Mouse (Mus musculus) midbrain, embryonic 13.5 days (tissue): ENCODE data around the gene Il25. TPM values are rescaled to one million over a fixed set of nuclear protein-coding genes. Genes with fewer than 3 reads are reported as not detected.
"Not testable (repeated sequence)": the region's sequence is repeated elsewhere in the genome, so short reads cannot be mapped to it uniquely, and the experiment has no call there.

Source experiments
- ATAC-seq: fragments of 200-750 bp; cut with Nextera tagmentation; 2 replicates; pipeline ENCODE4 v1.8.0; 2017; ENCODE audit warnings: mild to moderate bottlenecking, moderate TSS enrichment, moderate library complexity
- H3K27ac ChIP-seq: fragments of 300-500 bp; sonication (generic); 2 replicates; pipeline ENCODE4 v1.5.1; 2015; ENCODE audit warnings: inconsistent platforms, mild to moderate bottlenecking, moderate library complexity
- H3K27me3 ChIP-seq: fragments of 300-500 bp; sonication (generic); 2 replicates; pipeline ENCODE4 v1.6.1; 2015; ENCODE audit warnings: mild to moderate bottlenecking, inconsistent platforms
- H3K36me3 ChIP-seq: fragments of 300-500 bp; sonication (generic); 2 replicates; pipeline ENCODE4 v1.6.1; 2015; ENCODE audit warnings: mild to moderate bottlenecking, inconsistent platforms
- H3K4me1 ChIP-seq: fragments of 300-500 bp; sonication (generic); replicated peaks from 2 replicates; pipeline ENCODE4 v1.6.1; 2015; ENCODE audit warnings: inconsistent platforms
- H3K4me2 ChIP-seq: fragments of 300-500 bp; sonication (generic); replicated peaks from 2 replicates; pipeline ENCODE4 v1.6.1; 2015; ENCODE audit warnings: moderate library complexity, mild to moderate bottlenecking, inconsistent platforms
- H3K4me3 ChIP-seq: fragments of 300-500 bp; sonication (generic); replicated peaks from 2 replicates; pipeline ENCODE4 v1.5.1; 2015; ENCODE audit warnings: mild to moderate bottlenecking, inconsistent platforms
- H3K9ac ChIP-seq: fragments of 300-500 bp; sonication (generic); replicated peaks from 2 replicates; pipeline ENCODE4 v1.6.1; 2015; ENCODE audit warnings: mild to moderate bottlenecking, inconsistent platforms
- H3K9me3 ChIP-seq: fragments of 300-500 bp; sonication (generic); 2 replicates; pipeline ENCODE4 v1.6.1; 2016; ENCODE audit warnings: mild to moderate bottlenecking, inconsistent platforms
- WGBS: fragments of 180-500 bp; shearing (Covaris S2); methylation state at CpG from one replicate; pipeline ENCODE4 v1.1.7; 2015; 5-methylcytosine and 5-hydroxymethylcytosine counted together
- polyA plus RNA-seq: library from polyadenylated mRNA; unstranded; fragments of >200 nt; fragmentation: Nextera tagmentation; extraction: Ambion mirVana; gene quantifications from 2 replicates; pipeline ENCODE4 v1.2.1, GENCODE M21; 2015

Gene Il25
- polyA plus RNA-seq, 1 experiment from 2014 or later, result 0.15 TPM

DNA sequence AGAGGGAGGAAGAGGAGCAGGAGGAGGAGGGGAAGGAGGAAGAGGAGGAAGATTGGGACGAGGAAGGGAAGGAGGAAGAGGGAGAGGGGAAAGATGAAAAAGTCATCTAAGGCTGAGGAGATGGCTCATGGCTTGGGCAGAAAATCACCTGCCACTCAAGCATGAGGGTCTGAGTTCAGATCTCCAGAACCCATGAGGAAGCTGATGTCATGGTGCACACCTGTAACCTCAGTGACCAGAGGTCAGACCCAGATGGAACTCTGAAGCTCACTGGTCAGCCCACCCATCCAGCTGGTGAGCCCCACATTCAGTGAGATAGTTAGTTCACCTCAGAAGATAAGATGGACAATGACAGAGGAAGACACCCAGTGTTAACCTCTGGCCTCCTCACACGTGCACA lies 12.4 kb downstream of the Il25 start:
- Histone ChIP-seq H3K9ac (no peak overlapping the region), H3K36me3 (no peaks in the 10 kb centered on the region), H3K4me1 (no peaks in the 10 kb centered on the region), H3K27ac (no peak overlapping the region), H3K9me3 (no peaks in the 10 kb centered on the region), H3K4me3 (no peak overlapping the region), H3K27me3 (no peaks in the 10 kb centered on the region), H3K4me2 (no peak overlapping the region)
- 70% methylated on average over 2 of the region's 2 CpGs for WGBS
- ATAC-seq, result no peak

DNA sequence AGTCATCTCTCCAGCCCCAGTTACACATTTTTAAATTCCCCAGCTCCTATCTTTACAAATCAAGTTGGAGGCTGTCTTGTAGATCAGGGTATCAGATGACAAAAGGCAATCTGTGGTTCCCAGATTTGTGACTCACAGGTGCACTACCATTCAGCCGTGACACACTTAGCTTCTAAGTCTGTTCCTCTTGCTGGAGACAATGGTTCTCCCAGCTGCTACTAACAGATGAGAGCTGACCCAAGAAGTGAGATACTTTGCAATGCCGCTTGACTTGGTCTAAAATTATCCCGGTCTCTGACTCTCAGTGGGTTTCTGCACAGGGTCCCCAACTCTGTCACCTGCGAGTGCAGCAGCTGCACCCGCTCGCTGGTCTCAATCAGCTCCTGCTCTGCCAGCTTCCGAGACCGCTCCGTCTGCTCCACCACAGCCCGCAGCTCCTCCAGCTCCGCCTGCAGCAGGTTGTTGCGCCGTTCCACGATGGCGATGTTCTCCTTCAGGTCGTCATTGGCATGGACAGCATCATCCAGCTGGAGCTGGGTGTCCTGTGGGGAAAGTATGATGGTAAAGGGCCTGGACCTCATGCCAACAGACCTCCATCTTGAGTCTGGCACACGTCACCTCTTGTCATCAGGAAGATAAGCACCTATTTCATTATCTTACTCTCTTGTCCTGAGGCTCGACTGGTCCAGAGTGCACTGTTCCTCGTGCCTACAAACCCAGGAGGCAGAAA lies 13.6 kb downstream of the Il25 start:
- Histone ChIP-seq H3K9ac (no peak overlapping the region), H3K9me3 (no peaks in the 10 kb centered on the region), H3K4me3 (no peak overlapping the region), H3K27me3 (no peaks in the 10 kb centered on the region), H3K4me2 (no peak overlapping the region), H3K4me1 (no peaks in the 10 kb centered on the region), H3K27ac (no peak overlapping the region), H3K36me3 (no peaks in the 10 kb centered on the region)
- ATAC-seq, result no peak
- 88% methylated on average over 19 of the region's 19 CpGs for WGBS

DNA sequence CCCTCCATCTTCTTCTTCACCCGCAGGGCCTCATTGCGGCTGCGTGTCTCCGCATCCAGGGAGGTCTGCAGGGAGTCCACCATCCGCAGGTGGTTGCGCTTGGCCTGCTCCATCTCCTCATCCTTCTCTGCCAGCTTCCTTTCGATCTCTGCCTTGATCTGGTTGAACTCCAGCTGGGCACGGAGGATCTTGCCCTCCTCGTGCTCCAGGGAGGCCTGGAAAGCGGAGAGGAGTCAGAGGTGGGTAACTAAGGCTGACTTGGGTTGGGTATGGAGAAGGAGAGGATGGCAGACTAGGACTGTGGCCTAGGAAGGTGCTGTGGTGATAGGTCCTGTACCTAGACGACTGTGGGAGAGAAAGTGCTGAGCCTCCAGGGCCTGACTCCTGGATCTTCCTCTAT lies 14.5 kb downstream of the Il25 start:
- not testable (repeated sequence) for H3K27ac ChIP-seq, H3K36me3 ChIP-seq, ATAC-seq, H3K9me3 ChIP-seq, H3K4me1 ChIP-seq, H3K27me3 ChIP-seq, H3K9ac ChIP-seq, H3K4me2 ChIP-seq, H3K4me3 ChIP-seq
- 89% methylated on average over 11 of the region's 11 CpGs for WGBS

DNA sequence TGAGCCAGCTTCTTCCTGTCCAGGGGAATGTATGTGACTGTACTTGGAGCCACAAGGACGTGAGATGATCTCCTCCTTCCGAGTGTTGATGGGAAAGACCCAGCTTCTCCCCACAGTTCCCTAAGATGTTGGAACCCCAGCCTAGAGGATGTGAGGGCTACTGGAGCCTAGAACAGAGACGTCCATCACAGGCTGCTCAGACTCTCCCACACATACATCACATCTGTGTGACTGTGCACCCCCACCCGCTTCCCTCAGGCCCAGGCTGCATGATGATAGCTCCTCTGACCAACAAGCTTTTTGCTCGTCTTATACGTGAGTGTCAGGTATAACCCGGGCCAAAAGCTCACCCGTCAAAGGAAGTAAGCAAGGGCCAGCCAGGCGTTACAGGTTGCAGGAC lies 16.3 kb downstream of the Il25 start:
- 88% methylated on average over 9 of the region's 9 CpGs for WGBS
- no peak overlapping the region for H3K9ac ChIP-seq
- H3K4me3 ChIP-seq, result no peak overlapping the region
- no peaks in the 10 kb centered on the region for H3K36me3 ChIP-seq
- H3K4me2 ChIP-seq, result no peak overlapping the region
- no peaks in the 10 kb centered on the region for H3K9me3 ChIP-seq
- ATAC-seq, result no peak
- H3K27ac ChIP-seq, result no peak overlapping the region
- H3K4me1 ChIP-seq, result no peaks in the 10 kb centered on the region
- no peaks in the 10 kb centered on the region for H3K27me3 ChIP-seq

DNA sequence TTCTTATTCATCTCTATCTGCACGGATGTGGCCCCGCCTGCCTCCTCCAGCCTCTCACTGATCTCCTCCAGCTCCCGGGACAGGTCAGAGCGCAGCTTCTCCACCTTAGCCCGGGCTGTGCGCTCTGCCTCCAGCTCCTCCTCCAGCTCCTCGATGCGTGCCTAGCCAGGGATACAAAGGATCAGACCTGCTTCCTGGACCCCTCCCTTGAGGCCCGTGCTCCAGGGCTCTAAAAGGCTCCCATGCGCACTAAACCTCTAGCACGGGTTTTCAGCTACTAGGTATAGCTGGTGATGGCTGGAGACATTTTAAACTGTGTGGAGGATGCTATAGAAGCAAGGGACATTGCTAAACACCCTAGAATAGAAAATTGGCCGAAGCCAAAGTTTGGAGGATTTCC lies 18.0 kb downstream of the Il25 start:
- 66% methylated on average over 12 of the region's 12 CpGs for WGBS
- no peaks in the 10 kb centered on the region for H3K27me3 ChIP-seq
- ATAC-seq, result no peak
- H3K4me2 ChIP-seq, result no peak overlapping the region
- no peaks in the 10 kb centered on the region for H3K36me3 ChIP-seq
- H3K27ac ChIP-seq, result no peak overlapping the region
- no peak overlapping the region for H3K4me3 ChIP-seq
- no peak overlapping the region for H3K9ac ChIP-seq
- no peaks in the 10 kb centered on the region for H3K4me1 ChIP-seq
- no peaks in the 10 kb centered on the region for H3K9me3 ChIP-seq

DNA sequence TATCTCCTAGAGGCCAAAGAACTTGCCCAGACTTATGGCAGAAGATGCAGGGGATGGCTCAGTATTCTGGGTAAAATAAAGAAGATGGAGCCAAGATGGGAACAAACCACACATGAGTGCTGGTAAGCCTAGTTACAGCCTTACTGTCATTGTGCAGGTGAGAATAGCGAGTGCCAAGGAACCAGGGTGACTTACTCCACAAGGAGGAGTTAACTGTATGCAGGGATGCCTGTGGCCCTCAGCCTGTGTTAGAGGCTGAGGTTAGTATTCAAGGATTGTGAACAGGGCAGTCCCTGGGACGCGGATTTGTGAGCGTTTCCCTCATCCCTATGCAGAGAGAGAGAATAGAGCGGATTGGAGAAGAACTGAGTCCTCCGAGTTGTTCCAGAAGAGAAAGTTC lies 19.1 kb downstream of the Il25 start:
- no peak overlapping the region for H3K9ac ChIP-seq
- no peak overlapping the region for H3K4me2 ChIP-seq
- H3K36me3 ChIP-seq, result no peaks in the 10 kb centered on the region
- no peak overlapping the region for H3K27ac ChIP-seq
- no peaks in the 10 kb centered on the region for H3K27me3 ChIP-seq
- H3K9me3 ChIP-seq, result no peaks in the 10 kb centered on the region
- H3K4me3 ChIP-seq, result no peak overlapping the region
- no peaks in the 10 kb centered on the region for H3K4me1 ChIP-seq
- 89% methylated on average over 6 of the region's 6 CpGs for WGBS
- no peak for ATAC-seq

DNA sequence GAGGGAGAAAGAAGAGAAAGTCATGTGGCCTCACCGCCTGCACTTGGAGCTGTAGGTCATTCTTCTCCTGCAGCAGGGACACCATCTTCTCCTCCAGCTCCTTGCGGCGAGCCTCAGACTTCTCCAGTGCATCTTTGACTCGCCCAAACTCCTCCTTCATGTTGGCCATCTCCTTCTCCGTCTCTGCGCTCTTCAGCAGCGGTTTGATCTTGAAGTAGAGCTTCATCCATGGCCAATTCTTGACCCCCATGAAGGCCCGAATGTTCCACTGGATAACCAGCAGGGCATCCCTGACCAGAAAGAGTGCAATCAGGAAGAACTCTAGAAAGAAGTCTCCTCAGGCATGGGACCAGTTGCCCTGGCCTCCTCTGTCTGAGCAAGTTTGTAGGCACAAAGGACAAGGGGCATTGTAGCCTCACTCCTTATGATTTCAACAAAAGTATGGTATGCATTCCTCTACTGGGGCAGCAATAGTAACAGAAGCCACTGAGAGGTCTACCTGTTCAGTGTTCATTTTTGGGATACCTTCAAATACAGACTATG lies 21.2 kb downstream of the Il25 start:
- H3K27me3 ChIP-seq, result no peaks in the 10 kb centered on the region
- H3K4me3 ChIP-seq, result no peak overlapping the region
- no peaks in the 10 kb centered on the region for H3K4me1 ChIP-seq
- H3K9ac ChIP-seq, result no peak overlapping the region
- H3K4me2 ChIP-seq, result no peak overlapping the region
- no peaks in the 10 kb centered on the region for H3K9me3 ChIP-seq
- no peak for ATAC-seq
- 91% methylated on average over 8 of the region's 8 CpGs for WGBS
- H3K27ac ChIP-seq, result no peak overlapping the region
- no peaks in the 10 kb centered on the region for H3K36me3 ChIP-seq

DNA sequence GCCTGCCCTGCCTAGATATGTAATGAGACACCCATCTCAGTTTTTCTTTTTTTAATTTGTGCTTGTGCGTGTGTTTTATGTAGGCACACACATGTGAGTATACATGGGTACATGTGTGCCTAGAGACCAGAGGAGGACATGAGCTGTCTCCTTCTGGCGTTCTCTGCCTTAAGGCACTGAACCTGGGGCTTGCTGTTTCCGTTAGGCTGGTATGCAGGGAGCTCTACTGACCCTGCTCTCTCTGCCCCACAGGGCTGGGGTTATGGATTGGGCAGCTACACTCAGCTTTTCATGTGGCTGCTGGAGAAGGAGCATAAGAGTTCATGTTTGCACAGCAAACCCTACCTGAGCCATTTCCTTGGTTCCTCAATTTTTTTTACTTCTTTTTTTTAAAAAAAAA lies 22.0 kb downstream of the Il25 start:
- H3K4me2 ChIP-seq, result no peak overlapping the region
- H3K27ac ChIP-seq, result no peak overlapping the region
- H3K27me3 ChIP-seq, result no peaks in the 10 kb centered on the region
- WGBS, result 72% methylated on average over 3 of the region's 3 CpGs
- H3K36me3 ChIP-seq, result no peaks in the 10 kb centered on the region
- no peak overlapping the region for H3K4me3 ChIP-seq
- H3K4me1 ChIP-seq, result no peaks in the 10 kb centered on the region
- H3K9ac ChIP-seq, result no peak overlapping the region
- no peaks in the 10 kb centered on the region for H3K9me3 ChIP-seq
- no peak for ATAC-seq

DNA sequence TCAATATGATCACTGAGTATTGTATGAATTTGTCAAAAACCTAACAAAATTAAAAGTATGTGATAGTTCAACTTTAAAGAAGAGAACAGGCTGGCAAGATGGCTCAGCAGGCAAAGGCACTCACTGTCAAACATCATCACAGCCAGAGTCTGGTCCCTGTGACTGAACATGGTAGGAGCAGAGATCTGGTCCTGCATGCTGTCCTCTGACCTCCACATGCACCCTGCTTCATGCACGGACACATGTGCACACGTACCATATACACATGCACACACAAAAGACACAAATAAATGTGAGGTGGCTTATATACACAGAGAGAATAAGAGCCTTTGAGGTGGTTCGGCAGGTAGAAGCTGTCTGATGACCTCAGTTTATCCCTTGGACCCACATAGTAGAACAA lies 23.0 kb downstream of the Il25 start:
- H3K9ac ChIP-seq, result no peak overlapping the region
- ATAC-seq, result no peak
- no peak overlapping the region for H3K27ac ChIP-seq
- no peaks in the 10 kb centered on the region for H3K9me3 ChIP-seq
- 92% methylated on average over 3 of the region's 3 CpGs for WGBS
- H3K27me3 ChIP-seq, result no peaks in the 10 kb centered on the region
- H3K4me1 ChIP-seq, result no peaks in the 10 kb centered on the region
- H3K4me3 ChIP-seq, result no peak overlapping the region
- no peak overlapping the region for H3K4me2 ChIP-seq
- no peaks in the 10 kb centered on the region for H3K36me3 ChIP-seq

DNA sequence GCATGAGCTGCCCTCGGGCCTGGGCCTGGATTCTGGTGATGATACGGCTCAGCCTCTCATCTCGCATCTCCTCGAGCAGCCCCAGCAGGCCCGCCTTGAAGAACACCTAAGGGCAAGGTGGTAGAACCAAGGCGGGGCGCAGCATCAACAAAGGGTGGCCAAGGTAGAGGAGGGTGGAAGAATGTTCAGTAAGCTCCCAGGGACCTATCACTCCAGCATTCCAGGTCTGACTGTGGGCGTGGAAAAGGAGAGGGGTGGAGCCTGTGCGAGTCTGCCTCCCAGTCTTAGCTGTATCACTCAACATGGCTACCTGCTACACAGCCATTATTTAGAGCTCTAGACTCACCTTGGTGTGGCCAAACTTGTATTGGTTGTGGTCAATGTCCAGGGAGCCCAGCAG lies 24.0 kb downstream of the Il25 start:
- no peak overlapping the region for H3K4me2 ChIP-seq
- H3K27ac ChIP-seq, result no peak overlapping the region
- no peaks in the 10 kb centered on the region for H3K4me1 ChIP-seq
- H3K9me3 ChIP-seq, result no peaks in the 10 kb centered on the region
- no peak overlapping the region for H3K4me3 ChIP-seq
- no peaks in the 10 kb centered on the region for H3K36me3 ChIP-seq
- no peak for ATAC-seq
- H3K9ac ChIP-seq, result no peak overlapping the region
- 87% methylated on average over 9 of the region's 9 CpGs for WGBS
- no peaks in the 10 kb centered on the region for H3K27me3 ChIP-seq

DNA sequence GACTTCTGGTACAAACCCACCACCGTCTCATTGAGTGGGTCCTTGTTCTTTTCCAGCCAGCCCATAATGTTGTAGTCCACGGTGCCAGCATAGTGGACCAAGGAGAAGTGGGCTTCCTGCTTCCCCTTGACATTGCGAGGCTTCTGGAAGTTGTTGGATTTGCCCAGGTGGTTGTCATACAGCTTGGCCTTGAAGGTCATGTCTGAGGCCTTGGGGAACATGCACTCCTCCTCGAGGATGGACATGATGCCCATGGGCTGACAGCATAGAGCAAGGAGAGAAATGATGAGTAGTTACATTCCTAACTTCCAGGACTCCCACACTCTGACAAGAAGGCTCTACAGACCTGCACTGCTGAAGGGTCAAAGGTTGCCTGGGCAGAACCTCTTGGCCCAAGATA lies 26.0 kb downstream of the Il25 start:
- Histone ChIP-seq H3K27me3 (no peaks in the 10 kb centered on the region), H3K4me1 (no peaks in the 10 kb centered on the region)
- WGBS, result 78% methylated on average over 4 of the region's 4 CpGs

DNA sequence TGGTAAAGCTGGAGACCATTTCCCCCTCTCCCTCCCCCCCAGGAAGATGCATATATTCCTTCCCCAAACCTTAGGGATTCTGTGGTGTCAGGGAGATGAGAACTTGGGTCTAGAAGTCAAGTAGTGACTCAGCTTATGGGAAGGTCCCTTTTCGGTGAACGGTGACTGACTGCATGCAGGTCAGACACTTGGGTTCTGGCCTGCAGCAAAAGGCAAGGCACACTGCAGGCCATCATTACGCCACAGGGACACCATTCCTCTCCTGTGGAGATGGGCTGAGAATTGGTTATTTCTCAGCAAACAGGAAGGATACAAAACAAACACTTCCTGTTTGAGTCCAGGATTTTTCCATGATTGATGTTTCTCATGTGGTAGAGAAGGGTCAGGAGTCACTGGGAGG lies 26.7 kb downstream of the Il25 start:
- WGBS, result 95% methylated on average over 3 of the region's 3 CpGs
- H3K36me3 ChIP-seq, result no peaks in the 10 kb centered on the region
- H3K4me2 ChIP-seq, result no peak overlapping the region
- H3K9ac ChIP-seq, result no peak overlapping the region
- H3K4me1 ChIP-seq, result no peaks in the 10 kb centered on the region
- H3K27ac ChIP-seq, result no peak overlapping the region
- no peak overlapping the region for H3K4me3 ChIP-seq
- no peaks in the 10 kb centered on the region for H3K9me3 ChIP-seq
- H3K27me3 ChIP-seq, result no peaks in the 10 kb centered on the region
- ATAC-seq, result no peak

More for the DNA sequence above, 26.0 kb downstream of the Il25 start:
- no peak for ATAC-seq
- Histone ChIP-seq H3K4me2 (no peak overlapping the region), H3K27ac (no peak overlapping the region), H3K36me3 (no peaks in the 10 kb centered on the region), H3K9ac (no peak overlapping the region), H3K9me3 (no peaks in the 10 kb centered on the region), H3K4me3 (no peak overlapping the region)
